Mouse (Mus musculus) left cerebral cortex, postnatal 25 days (tissue): Measurements from ENCODE around the gene Kcnj4. TPM values are rescaled to one million over a fixed set of nuclear protein-coding genes. Genes with fewer than 3 reads are reported as not detected.
"Not testable (repeated sequence)": the region's sequence is repeated elsewhere in the genome, so short reads cannot be mapped to it uniquely, and the experiment has no call there.

ENCODE experiments used
- DNase-seq, 2 experiments: peaks; one replicate each; pipeline ENCODE4 v3.0.0; 2022; ENCODE audit warnings: low spot score in 2 of 2, mixed read lengths in 1 of 2
- intact Hi-C: fragments of 180-260 bp; cut with DNase I; formaldehyde crosslinking; loops from one replicate; pipeline ENCODE4 v1.15.1; 2025
- total RNA-seq, 2 experiments: library from RNA; stranded (reverse); gene quantifications; 2 replicates each; pipeline ENCODE4 v1.2.3; 2021

Gene Kcnj4
- total RNA-seq, 2 experiments from 2014 or later: 187 to 209 TPM

DNA sequence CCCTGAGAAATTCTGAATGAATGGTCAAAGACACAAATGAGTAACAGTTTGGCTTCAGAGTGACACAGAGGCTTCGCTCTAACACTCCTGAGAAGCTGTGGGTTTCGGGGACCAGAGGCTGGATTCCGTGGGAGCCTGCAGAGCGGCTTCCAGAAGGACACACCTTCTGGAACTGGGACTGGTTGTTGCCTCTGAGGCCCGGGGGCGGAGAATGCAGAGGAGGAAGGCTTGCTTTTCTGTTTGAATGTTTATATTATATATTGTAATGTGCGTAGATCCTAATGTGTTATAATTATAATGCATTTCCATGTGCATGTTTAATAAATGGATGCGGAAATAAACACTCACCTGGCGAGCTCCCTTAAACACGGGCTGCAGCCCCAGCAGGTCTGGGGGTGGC is 33.9 kb downstream of the Kcnj4 start:
- intact Hi-C loops: loop anchor here (5.0 kb wide), 1 partner anchor 36 kb away; the partner anchor contains the start of gene Kcnj4
- DNase-seq: peak in 1 of 2 experiments; percentile 66

GRCm38 (mm10) chr15:79470583-79470982 is 34.5 kb downstream of the Kcnj4 start:
- no peak for DNase-seq
- intact Hi-C loops: loop anchor here (5.0 kb wide), 1 partner anchor 37 kb away; the partner anchor contains the start of gene Kcnj4

- intact Hi-C loops: loop anchor here (5.0 kb wide), 2 partner anchors 67 to 87 kb away; partner anchors contain the start of gene Tmem184b
- no peak for DNase-seq
Measured at GRCm38 (mm10) chr15:79469577-79469976, 35.5 kb downstream of the Kcnj4 start.

- intact Hi-C loops: loop anchor here (2.0 to 5.0 kb wide), 3 partner anchors 64 to 224 kb away; partner anchors contain the start of gene Tmem184b
- peak; percentile 86 to 87 for DNase-seq
Measured at GRCm38 (mm10) chr15:79466601-79467286, 38.3 kb downstream of the Kcnj4 start.

DNA sequence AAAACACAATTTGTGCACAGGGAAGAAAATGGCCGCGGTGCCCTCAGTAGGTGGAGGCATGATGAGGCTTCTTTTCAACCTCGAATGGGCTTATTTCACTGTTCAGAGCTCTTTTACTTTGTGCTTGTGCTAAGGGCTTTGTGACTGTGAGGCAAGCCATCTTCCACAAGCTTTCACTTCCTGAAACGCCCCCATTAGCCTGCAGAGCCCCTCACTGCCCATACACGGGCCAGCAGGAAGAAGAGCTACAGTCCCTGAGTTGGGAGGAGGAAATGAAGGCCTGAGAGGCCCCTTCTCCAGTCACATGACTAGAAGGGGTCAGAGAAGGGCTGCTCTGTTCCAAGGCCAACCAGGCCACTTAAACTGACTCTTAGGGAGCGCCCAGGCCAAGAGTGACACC is 48.5 kb downstream of the Kcnj4 start:
- intact Hi-C loops: no loop called here
- no peak for DNase-seq

DNA sequence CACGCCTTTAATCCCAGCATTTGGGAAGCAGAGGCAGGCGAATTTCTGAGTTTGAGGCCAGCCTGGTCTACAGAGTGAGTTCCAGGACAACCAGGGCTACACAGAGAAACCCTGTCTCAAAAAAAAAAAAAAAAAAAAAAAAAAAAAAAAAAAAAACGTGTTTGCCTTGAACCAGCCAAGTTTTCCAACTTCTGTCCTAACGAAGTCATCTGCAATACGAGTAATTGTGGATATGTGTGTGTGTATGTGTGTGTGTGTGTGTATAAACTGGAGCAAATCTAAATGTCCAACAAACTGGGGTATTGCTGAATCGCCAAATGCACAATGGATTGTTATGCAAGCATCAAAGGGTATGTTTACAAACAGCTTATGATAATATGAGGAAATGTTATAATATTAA is 48.9 kb downstream of the Kcnj4 start:
- DNase-seq, intact Hi-C loops: not testable (repeated sequence)

DNA sequence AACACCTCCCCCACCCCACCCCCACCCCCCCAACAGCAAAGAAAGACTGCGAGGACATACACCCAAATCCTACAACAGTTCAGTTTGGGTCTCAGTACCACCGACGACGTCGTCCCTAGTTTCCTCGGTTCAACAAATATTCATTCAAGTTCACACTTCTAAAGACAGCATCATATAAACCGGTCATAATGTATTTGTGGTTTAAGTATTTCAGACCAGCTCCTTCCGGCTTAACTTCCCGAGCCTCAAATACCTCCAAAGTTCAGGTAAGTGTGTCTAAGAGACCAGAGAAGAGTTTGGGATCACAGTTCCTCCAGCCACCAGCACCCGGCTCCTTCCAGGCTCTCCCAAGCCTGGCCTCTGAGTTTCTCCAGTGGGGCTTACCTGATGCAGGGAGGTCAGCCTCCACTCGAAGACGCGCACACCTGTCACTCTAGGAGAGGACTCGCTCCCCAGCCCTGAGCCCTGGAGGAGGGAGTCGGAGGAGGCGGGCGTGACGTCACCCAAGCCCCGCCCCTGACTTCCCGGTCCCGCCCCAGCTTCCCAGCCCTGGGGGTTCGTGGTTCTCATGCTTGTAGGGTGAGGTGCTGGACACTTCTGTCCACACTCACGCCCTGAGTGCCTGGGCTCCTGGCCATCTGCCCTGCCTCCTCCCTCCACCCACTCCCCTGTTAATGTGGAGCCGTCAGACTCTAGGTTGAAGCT is 49.8 kb downstream of the Kcnj4 start, which contains the start of gene Csnk1e:
Csnk1e (minus strand) TSS at position 461 of the 705 bp plus-strand sequence.
- DNase-seq: no peak
- intact Hi-C loops: no loop called here

DNA sequence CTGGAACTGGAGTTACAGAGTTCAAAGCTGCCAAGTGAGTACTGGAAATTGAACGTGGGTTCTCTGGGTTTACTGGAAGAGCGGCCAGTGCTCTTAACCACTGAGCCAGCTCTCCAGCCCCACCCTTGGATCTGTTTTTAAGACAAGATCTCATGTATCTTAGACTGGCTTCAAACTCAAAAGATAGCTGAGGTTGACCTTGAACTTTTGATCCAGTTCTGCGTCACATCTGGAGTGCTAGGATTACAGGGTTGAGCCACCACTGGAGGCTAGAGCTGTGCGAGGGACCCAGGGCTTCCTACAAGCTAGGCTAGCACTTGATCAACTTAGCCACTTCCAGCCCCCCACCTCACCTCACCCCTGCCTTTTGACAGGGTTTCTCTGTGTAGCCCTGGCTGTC is 51.2 kb downstream of the Kcnj4 start:
- intact Hi-C loops: no loop called here

GRCm38 (mm10) chr15:79448041-79448440 is 57.0 kb downstream of the Kcnj4 start:
- intact Hi-C loops: no loop called here
- DNase-seq: no peak

More for the DNA sequence above, 51.2 kb downstream of the Kcnj4 start:
- DNase-seq: no peak

GRCm38 (mm10) chr15:79445786-79446654 is 59.0 kb downstream of the Kcnj4 start:
- no peak for DNase-seq
- intact Hi-C loops: no loop called here

GRCm38 (mm10) chr15:79443856-79444410 is 61.1 kb downstream of the Kcnj4 start:
- peak; percentile 44 to 92 for DNase-seq
- intact Hi-C loops: no loop called here

- intact Hi-C loops: no loop called here
- DNase-seq: no peak
Measured at GRCm38 (mm10) chr15:79442961-79443518, 62.0 kb downstream of the Kcnj4 start.

DNA sequence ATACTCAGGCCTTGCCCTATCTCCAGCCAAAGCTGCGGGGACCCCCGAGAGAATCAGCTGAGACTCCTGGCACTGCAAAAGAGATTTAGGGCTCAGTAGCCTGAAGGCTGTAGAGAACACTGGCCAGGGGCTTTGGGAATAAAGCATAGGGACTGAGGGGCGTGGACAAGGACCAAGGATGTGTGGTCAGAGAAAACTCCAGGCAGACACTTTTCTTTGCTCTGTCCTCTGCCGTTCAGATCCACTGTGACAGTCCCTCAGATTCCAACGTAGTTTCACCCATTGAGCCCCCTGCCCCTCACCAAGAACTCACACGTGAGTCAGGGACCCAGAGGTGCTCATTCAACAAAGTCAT is 62.8 kb downstream of the Kcnj4 start:
- intact Hi-C loops: no loop called here
- DNase-seq: no peak

- intact Hi-C loops: loop anchor here (2.0 kb wide), 1 partner anchor 39 kb away; the partner anchor contains the start of gene Tmem184b
- peak; percentile 81 to 82 for DNase-seq
Measured at GRCm38 (mm10) chr15:79441331-79442256, 63.4 kb downstream of the Kcnj4 start.

- intact Hi-C loops: loop anchor here (2.0 kb wide), 1 partner anchor 38 kb away; the partner anchor contains the start of gene Tmem184b
Measured at GRCm38 (mm10) chr15:79440651-79441330, 64.2 kb downstream of the Kcnj4 start.

DNA sequence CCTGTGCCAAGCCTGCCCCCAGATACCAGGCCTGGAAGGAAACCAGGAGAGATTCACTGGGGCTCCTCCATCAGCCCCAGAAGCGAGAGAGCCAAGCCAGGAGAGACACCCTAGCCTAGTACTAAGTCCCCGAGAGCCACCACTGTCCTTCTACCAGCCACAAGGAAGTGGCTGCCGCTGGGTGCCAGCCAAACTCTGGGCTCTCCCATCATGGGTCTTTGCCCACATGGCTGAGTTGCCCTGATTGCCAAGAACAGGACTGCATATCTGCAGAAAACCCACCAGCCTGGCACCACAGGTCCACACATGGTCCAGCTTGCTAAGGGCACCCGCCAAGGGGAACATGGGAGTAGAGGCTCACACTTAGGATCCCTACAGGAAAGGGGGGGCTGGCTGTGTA is 64.8 kb downstream of the Kcnj4 start:
- intact Hi-C loops: loop anchor here (2.0 kb wide), 1 partner anchor 37 kb away; the partner anchor contains the start of gene Tmem184b
- peak; percentile 57 to 69 for DNase-seq

More at GRCm38 (mm10) chr15:79440651-79441330, 64.2 kb downstream of the Kcnj4 start:
- DNase-seq: no peak

- intact Hi-C loops: no loop called here
- DNase-seq: no peak
Measured at GRCm38 (mm10) chr15:79439386-79439785, 65.7 kb downstream of the Kcnj4 start.
